Mouse (Mus musculus) gastrocnemius, postnatal 4 days (tissue): Measurements from ENCODE around the gene Tmem184a. TPM values are rescaled to one million over a fixed set of nuclear protein-coding genes. Genes with fewer than 3 reads are reported as not detected.

ENCODE experiments used
- DNase-seq, 2 experiments: peaks; one replicate each; pipeline ENCODE4 v3.0.0; 2021 to 2022; ENCODE audit warnings: low spot score in 2 of 2, mixed read lengths in 2 of 2
- long read RNA-seq, 2 experiments: library from polyadenylated mRNA; stranded (forward); transcript quantifications; one replicate each; pipeline ENCODE4 v2.0.0; 2021
- total RNA-seq, 2 experiments: library from RNA; stranded (reverse); gene quantifications; 2 replicates each; pipeline ENCODE4 v1.2.3; 2021

Gene Tmem184a
- under 1 TPM in 1 of 2 experiments, not detected in 1; 0.21 TPM for total RNA-seq
- long read RNA-seq, experiment 1, partial matches to known transcripts = 0 of 1 reads
- long read RNA-seq, experiment 1, other reads (novel, unspliced or antisense) = 1 of 1 reads
- long read RNA-seq, experiment 2 = 0 reads

GRCm38 (mm10) chr5:139819538-139820181 is at the start of gene Tmem184a:
Gene Tmem184a, minus strand, starts transcription at chr5:139819917.
- DNase-seq = no peak

GRCm38 (mm10) chr5:139862759-139863158 is 43.0 kb upstream of the Tmem184a start:
- DNase-seq = peak in 1 of 2 experiments; percentile 62

GRCm38 (mm10) chr5:139860328-139861104 is 40.8 kb upstream of the Tmem184a start:
- no peak for DNase-seq

- DNase-seq = peak in 1 of 2 experiments; percentile 20
These were observed 30.1 kb upstream of the Tmem184a start for GRCm38 (mm10) chr5:139849626-139850320.

DNA sequence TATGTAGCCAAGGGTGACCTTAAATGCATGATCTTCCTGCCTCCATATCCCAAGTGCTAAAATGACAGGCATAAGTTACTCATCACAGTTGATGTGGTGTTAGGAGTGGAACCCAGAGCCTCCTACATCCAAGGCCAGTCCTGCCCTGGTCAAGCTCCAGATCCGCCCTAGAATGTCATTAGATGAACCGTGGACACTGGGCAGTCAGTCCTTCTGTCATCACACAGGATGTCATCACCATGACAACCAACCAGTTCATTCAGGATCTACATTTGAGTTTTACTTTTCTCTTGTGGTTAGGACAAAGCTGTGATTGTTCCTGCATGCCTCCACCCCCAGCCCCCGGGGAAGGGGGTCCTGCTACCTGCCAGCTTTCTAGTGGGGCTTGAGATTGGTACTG is 19.4 kb upstream of the Tmem184a start:
- DNase-seq = no peak

GRCm38 (mm10) chr5:139838476-139838892 is 18.8 kb upstream of the Tmem184a start:
- DNase-seq = peak in 1 of 2 experiments; percentile 63

DNA sequence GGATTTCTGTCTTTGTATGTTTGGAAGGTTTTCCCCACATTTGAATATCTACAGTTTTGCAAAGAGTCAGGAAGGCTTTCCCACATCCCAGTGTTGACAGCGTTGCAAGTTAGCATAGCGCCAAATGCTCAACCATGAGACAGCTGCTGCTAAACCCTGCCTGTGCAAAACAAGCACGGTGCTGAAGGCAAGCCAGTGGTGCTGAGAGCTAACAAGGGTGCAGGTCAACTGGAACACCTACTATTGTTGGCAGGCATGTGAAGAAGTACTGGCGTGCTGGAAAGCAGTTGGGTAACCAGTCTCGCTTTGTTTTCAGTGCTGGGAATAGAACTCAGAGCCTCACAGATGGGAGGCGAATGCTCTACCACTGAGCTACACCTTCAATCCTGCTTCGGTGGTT is 16.0 kb upstream of the Tmem184a start:
- no peak for DNase-seq

GRCm38 (mm10) chr5:139832125-139832524 is 12.4 kb upstream of the Tmem184a start:
- DNase-seq = no peak

- no peak for DNase-seq
These were observed 11.0 kb upstream of the Tmem184a start for GRCm38 (mm10) chr5:139830734-139831133.

DNA sequence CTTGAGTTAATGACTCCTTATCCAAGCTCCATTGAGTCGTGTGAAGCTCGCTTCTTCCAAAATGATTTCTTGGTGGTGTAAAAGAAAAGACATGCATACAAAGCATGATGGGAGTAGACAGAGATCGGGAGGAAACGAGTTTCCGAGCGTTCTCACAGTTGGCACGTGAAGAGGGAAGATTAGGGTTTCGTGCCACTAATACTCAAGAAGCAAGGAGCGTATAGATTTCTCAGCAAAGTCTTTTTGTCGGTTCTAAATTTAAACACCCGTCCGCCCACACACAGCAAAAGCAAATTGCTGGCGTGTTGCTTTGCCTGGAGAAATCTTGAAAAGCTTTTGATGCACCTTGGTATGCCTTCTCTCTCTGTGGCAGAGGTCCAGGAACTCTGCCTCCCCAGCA is 9.7 kb upstream of the Tmem184a start:
- no peak for DNase-seq

DNA sequence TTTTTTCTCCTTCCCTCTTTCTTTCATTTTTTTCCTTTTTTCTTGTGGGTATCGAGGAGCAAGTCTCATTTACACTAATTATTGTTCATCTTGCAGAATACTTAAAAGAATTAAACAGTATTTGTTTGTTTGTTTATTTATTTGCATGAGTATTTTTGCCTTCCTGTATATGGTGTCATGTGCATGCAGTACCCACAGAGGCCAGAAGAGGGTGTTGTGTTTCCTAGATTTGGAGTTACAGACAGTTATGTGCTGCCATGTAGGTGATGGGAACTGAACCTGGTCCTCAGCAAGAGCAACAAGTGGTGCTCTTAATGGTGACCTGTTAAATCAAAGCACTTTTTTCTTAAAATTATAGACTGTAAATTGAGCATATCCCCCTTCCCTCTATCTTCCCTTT is 7.9 kb upstream of the Tmem184a start:
- DNase-seq = no peak

- DNase-seq = peak; percentile 73 to 85
These were observed 6.8 kb upstream of the Tmem184a start, which contains the start of the genes Gm26938 and Psmg3 for GRCm38 (mm10) chr5:139826357-139827055. Gene Gm26938, minus strand, starts transcription at chr5:139826407. Gene Psmg3, minus strand, starts transcription at chr5:139826885.

DNA sequence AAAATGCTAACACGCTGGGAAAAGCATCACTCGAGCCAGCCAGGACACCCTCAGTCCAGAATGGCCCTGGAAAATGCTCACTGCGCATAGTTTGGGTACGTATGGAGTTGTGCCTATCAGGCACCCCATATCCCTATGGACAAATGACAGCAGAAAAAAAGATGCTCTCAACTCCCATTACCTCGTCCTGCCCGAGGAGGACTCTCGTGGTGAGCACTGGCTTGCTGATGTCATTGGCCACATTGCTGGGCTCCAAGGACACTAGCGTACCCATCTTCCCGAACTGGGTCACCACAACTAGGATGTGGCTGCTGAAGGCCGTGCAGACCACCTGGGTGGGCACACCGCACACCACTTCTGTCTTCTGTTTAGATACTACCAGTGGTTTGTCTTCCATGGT is 6.2 kb upstream of the Tmem184a start:
- DNase-seq = no peak

DNA sequence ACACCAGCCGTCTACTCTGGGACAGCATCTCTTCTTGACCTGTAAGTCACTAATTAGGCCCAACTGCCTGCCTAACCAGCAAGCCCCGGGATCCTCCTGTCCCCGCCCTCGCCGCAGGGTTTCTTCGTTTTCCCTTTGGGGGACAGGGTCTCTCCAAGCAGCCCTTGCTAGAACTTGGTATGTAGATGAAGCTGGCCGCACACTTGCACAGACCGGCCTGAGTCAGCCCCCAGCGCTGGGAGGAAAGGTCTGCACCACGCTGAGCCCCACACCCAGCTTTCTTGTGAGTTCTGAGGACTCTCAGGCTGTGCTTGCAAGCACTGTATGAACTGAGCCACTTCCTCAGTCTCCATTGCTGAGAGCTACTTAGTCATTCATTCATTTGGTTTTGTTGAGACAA is 4.8 kb upstream of the Tmem184a start:
- DNase-seq = no peak

- no peak for DNase-seq
These were observed 2.0 kb upstream of the Tmem184a start for GRCm38 (mm10) chr5:139821466-139822459.

GRCm38 (mm10) chr5:139818801-139819200 is 916 bp downstream of the Tmem184a start:
- no peak for DNase-seq

DNA sequence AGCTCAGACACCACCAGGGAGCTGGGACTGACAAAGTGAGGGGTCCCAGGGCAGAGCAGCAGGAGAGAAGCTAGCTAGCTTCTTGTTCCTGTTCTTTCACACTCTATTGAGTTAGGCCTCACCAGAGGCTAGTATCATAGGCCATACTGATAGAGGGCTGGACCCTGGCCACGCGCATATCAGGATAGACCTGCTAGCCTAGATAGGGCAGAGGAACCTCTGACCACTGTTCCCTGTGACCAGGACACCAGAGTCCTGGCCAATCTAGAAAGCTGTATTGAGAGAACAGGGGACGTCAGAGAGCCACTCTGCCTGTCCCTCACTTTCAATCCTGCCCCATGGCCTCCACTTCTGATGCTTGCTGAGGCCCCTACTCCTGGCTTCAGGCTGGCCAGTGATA is 1.7 kb downstream of the Tmem184a start:
- DNase-seq = no peak

- no peak for DNase-seq
These were observed 2.4 kb downstream of the Tmem184a start for GRCm38 (mm10) chr5:139817292-139817691.

DNA sequence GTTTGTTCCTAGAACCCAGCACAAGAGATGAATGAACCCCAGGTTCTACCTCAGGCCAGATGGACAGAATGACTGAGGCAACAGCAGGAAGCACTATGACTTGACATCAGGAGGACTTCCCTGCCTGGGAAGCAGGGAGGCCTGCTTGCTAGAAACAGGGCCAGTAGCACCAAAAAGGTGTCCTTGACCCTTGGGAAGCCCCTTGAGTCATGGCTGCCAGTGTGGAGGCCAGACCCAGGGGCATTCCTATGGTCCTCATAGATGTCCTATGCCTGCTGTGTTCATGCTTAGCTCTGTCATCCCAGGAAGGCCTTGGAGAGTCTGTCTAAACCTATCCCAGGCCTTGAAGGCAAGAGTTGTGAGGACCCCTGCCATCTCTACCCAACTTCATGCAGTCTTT is 3.3 kb downstream of the Tmem184a start:
- no peak for DNase-seq

DNA sequence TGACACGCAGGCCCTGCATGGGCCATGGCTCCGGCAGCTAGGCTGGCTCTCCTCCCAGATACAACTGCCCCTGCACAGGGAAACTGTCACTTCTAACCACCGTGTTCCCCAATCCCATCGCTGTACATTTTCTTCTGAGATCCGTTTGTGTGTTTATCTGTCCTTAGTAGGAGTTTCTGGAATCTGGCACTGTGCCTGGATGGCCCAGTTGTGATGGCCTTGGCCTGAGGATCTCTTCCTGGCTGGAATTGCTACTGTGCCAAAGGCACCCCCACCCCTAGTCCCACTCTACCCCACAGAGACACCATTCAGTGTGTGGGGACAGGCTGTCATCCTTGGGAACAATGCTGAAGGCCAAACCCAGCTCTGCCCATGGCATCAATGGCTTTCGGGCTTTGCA is 3.8 kb downstream of the Tmem184a start:
- no peak for DNase-seq
